ENCODE assay signal across 10 mouse cellular contexts in the genomic region with DNA sequence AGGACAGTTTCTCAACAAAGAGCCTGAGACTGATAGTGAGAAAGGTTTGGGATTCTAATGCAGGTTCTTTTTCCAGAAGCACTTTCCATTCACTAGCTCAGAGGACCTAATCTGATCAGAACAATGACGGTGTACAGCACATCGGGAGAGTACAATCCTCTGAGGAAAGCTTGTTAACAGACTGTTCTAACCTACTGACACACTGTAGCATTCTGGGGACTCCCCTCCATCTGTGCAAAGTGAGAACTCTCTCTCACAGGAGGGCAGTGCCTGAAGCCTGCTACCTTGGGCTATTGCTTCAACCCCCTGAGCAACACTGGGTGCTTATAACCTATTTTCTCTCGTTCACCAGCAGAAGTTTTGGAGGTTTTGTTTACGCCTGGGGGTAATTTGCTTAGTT.
A peak's percentile ranks its signal among the peaks of the same experiment; 100 is the strongest.
DNase-seq lines count a peak whose midpoint lies in the region; ATAC-seq lines count a peak whose summit lies in the region.
"Had no signal": no experiment of that assay in that cellular context is flagged by ENCODE, and none has a peak within 500 bp of the region (broad histone marks: within the 10 kb centered on the region; RNA-seq: fewer than 3 reads in every experiment).

No protein-coding gene starts in this region.

- peak; percentile 74 for ATAC-seq in cerebellum, adult (ENCODE audit: insufficient number of reproducible peaks, low FRiP score, low TSS enrichment)
- ATAC-seq in forebrain, embryonic 15.5 days (replicated peaks) = peak; percentile 89
- peak; percentile 70 for ATAC-seq in midbrain, embryonic 13.5 days
- no peak for ATAC-seq in monocyte, adult 5-6 weeks (replicated peaks; ENCODE audit: insufficient number of reproducible peaks, low FRiP score, low TSS enrichment, poor library complexity, severe bottlenecking)

- no peak overlapping the region for H3K9ac ChIP-seq in forebrain, embryonic 15.5 days (replicated peaks)
- no peak overlapping the region for H3K9ac ChIP-seq in midbrain, embryonic 13.5 days (replicated peaks)
- H3K9ac ChIP-seq: limb, embryonic 15.5 days had no signal

- H3K9me3 ChIP-seq in forebrain, embryonic 15.5 days = no peaks in the 10 kb centered on the region
- H3K9me3 ChIP-seq in midbrain, embryonic 13.5 days = no peaks in the 10 kb centered on the region
- H3K9me3 ChIP-seq: limb, embryonic 15.5 days had no signal

- peak overlapping the region; percentile 59 for H3K27ac ChIP-seq in forebrain, embryonic 15.5 days (replicated peaks)
- peak overlapping the region; percentile 58; the same call in 1 of the 2 replicates for H3K27ac ChIP-seq in midbrain, embryonic 13.5 days
- H3K27ac ChIP-seq: limb, embryonic 15.5 days had no signal

- no peaks in the 10 kb centered on the region for H3K36me3 ChIP-seq in forebrain, embryonic 15.5 days
- peaks cover 6% of the 10 kb centered on the region; the same call in 1 of the 2 replicates for H3K36me3 ChIP-seq in midbrain, embryonic 13.5 days

- H3K4me2 ChIP-seq in forebrain, embryonic 15.5 days (replicated peaks) = no peak overlapping the region
- H3K4me2 ChIP-seq in midbrain, embryonic 13.5 days (replicated peaks) = no peak overlapping the region
- H3K4me2 ChIP-seq: limb, embryonic 15.5 days had no signal

- no peak overlapping the region for H3K4me3 ChIP-seq in forebrain, embryonic 15.5 days
- H3K4me3 ChIP-seq in midbrain, embryonic 13.5 days (replicated peaks) = no peak overlapping the region
- H3K4me3 ChIP-seq: limb, embryonic 15.5 days had no signal

- peaks cover 12% of the 10 kb centered on the region for H3K4me1 ChIP-seq in forebrain, embryonic 15.5 days
- H3K4me1 ChIP-seq in midbrain, embryonic 13.5 days (replicated peaks) = peaks cover 15% of the 10 kb centered on the region
- H3K4me1 ChIP-seq: limb, embryonic 15.5 days had no signal

- 5% methylated on average over 4 of the region's 4 CpGs for WGBS in forebrain, embryonic 15.5 days
- 37% methylated on average over 4 of the region's 4 CpGs for WGBS in midbrain, embryonic 13.5 days

- no peak for DNase-seq in cerebellum, adult 9-11 months
- peak; percentile 55 for DNase-seq in ES-CJ7 (ENCODE audit: low read depth, low spot score)
- no peak for DNase-seq in spleen, postnatal 36 days (ENCODE audit: low spot score in 2 of 2)
- no peak for DNase-seq in heart, adult 9 months (ENCODE audit: low spot score in 2 of 2)
- DNase-seq: kidney, postnatal 10 days had no signal

- H3K27me3 ChIP-seq in forebrain, embryonic 15.5 days = no peaks in the 10 kb centered on the region
- no peaks in the 10 kb centered on the region for H3K27me3 ChIP-seq in midbrain, embryonic 13.5 days
- H3K27me3 ChIP-seq: limb, embryonic 15.5 days had no signal
